Mouse (Mus musculus) CH12.LX (cell line): ENCODE data around the gene Slc25a28. TPM values are rescaled to one million over a fixed set of nuclear protein-coding genes. Genes with fewer than 3 reads are reported as not detected.

Experiments used
- DNase-seq: peaks from one replicate; pipeline ENCODE4 v3.0.0-alpha.2; 2013; ENCODE audit errors: extremely low read depth
- H3K27ac ChIP-seq: 2 replicates; pipeline ENCODE4 v1.5.1; 2012; ENCODE audit warnings: low read depth, mild to moderate bottlenecking, control low read depth, moderate library complexity; ENCODE audit not compliant: insufficient read depth
- H3K27me3 ChIP-seq: replicated peaks from 2 replicates; pipeline ENCODE3; 2012; ENCODE audit warnings: inconsistent platforms
- H3K36me3 ChIP-seq, 2 experiments: replicated peaks in 1 of 2; 2 replicates each; pipeline versions ENCODE3 to v1.6.1; 2012; ENCODE audit warnings: inconsistent platforms in 1 of 2, low read length in 1 of 2, mild to moderate bottlenecking in 1 of 2, mixed read lengths in 1 of 2, moderate library complexity in 1 of 2; ENCODE audit not compliant: control insufficient read depth in 1 of 2, insufficient read depth in 1 of 2
- H3K4me1 ChIP-seq, 2 experiments: 2 replicates each; pipeline ENCODE4 v1.6.1; 2012; ENCODE audit warnings: inconsistent platforms in 1 of 2, moderate library complexity in 1 of 2; ENCODE audit not compliant: insufficient read depth in 2 of 2, control insufficient read depth in 1 of 2
- H3K4me2 ChIP-seq: 2 replicates; pipeline ENCODE4 v1.6.1; 2012; ENCODE audit warnings: low read depth, mild to moderate bottlenecking, control low read depth; ENCODE audit not compliant: poor library complexity, insufficient read depth, severe bottlenecking
- H3K4me3 ChIP-seq, 3 experiments: fragments of 150-350 bp in 1 of 3; sonication (generic) in 1 of 3; replicated peaks in 1 of 3; 2 replicates each; pipeline versions ENCODE3 to v1.5.1; 2011 to 2012; ENCODE audit warnings: low read depth in 2 of 3, low read length in 2 of 3, mild to moderate bottlenecking in 2 of 3, moderate library complexity in 2 of 3, control low read depth in 1 of 3, improper control_type of control experiment in 1 of 3, inconsistent platforms in 1 of 3, mixed read lengths in 1 of 3; ENCODE audit not compliant: poor library complexity in 1 of 3
- H3K79me2 ChIP-seq: replicated peaks from 2 replicates; pipeline ENCODE4 v1.6.1; 2012; ENCODE audit warnings: mild to moderate bottlenecking, moderate library complexity; ENCODE audit not compliant: control insufficient read depth, poor library complexity, insufficient read depth, severe bottlenecking; ENCODE audit errors: extremely low read depth
- H3K9ac ChIP-seq: 2 replicates; pipeline ENCODE4 v1.6.1; 2012; ENCODE audit warnings: low read depth, mild to moderate bottlenecking, control low read depth, moderate library complexity; ENCODE audit not compliant: insufficient read depth
- H3K9me3 ChIP-seq: replicated peaks from 2 replicates; pipeline ENCODE3; 2012; ENCODE audit warnings: low read length, inconsistent platforms, mixed read lengths
- CHD1 ChIP-seq: IDR thresholded peaks from 2 replicates; pipeline ENCODE4 v1.6.1; 2012; ENCODE audit warnings: low read depth, low read length, improper control_type of control experiment, inconsistent platforms
- CTCF ChIP-seq, 2 experiments: IDR thresholded peaks in 1 of 2; conservative IDR thresholded peaks in 1 of 2; 2 replicates each; pipeline ENCODE4 v1.5.1; 2011 to 2012; ENCODE audit warnings: low read depth in 2 of 2, low read length in 2 of 2, improper control_type of control experiment in 1 of 2, inconsistent platforms in 1 of 2, mild to moderate bottlenecking in 1 of 2, moderate library complexity in 1 of 2
- ETS1 ChIP-seq: conservative IDR thresholded peaks from 2 replicates; pipeline ENCODE4 v1.6.1; 2012; ENCODE audit warnings: low read depth, mild to moderate bottlenecking, inconsistent platforms, low read length, improper control_type of control experiment, moderate library complexity
- GABPA ChIP-seq: IDR thresholded peaks from 2 replicates; pipeline ENCODE4 v1.6.1; 2012; ENCODE audit warnings: low read depth, low read length, improper control_type of control experiment, inconsistent platforms; ENCODE audit not compliant: insufficient replicate concordance
- MAFK ChIP-seq: IDR thresholded peaks from 2 replicates; pipeline ENCODE4 v1.6.1; 2011; ENCODE audit warnings: low read length, improper control_type of control experiment; ENCODE audit not compliant: insufficient replicate concordance
- MAX ChIP-seq: IDR thresholded peaks from 2 replicates; pipeline ENCODE4 v1.6.1; 2011; ENCODE audit warnings: low read length, improper control_type of control experiment
- MXI1 ChIP-seq: IDR thresholded peaks from 2 replicates; pipeline ENCODE4 v1.6.1; 2011; ENCODE audit warnings: mild to moderate bottlenecking, low read depth, low read length, improper control_type of control experiment
- MYC ChIP-seq: IDR thresholded peaks from 2 replicates; pipeline ENCODE4 v1.6.1; 2011; ENCODE audit warnings: low read depth, mild to moderate bottlenecking, improper control_type of control experiment, low read length
- NRF1 ChIP-seq: IDR thresholded peaks from 2 replicates; pipeline ENCODE4 v1.6.1; 2014; ENCODE audit warnings: low read depth, mild to moderate bottlenecking, inconsistent platforms, low read length, improper control_type of control experiment, moderate library complexity
- PAX5 ChIP-seq: IDR thresholded peaks from 2 replicates; pipeline ENCODE4 v1.6.1; 2012; ENCODE audit warnings: low read length, inconsistent platforms, mixed read lengths
- POLR2AphosphoS2 ChIP-seq: IDR thresholded peaks from 2 replicates; pipeline ENCODE4 v1.6.1; 2011; ENCODE audit warnings: low read depth, low read length, improper control_type of control experiment
- RCOR1 ChIP-seq: conservative IDR thresholded peaks from 2 replicates; pipeline ENCODE4 v1.6.1; 2012; ENCODE audit warnings: low read depth, mild to moderate bottlenecking, inconsistent platforms, low read length, improper control_type of control experiment
- TCF12 ChIP-seq: IDR thresholded peaks from 2 replicates; pipeline ENCODE4 v1.6.1; 2014; ENCODE audit warnings: low read depth, mild to moderate bottlenecking, inconsistent platforms, low read length, improper control_type of control experiment
- USF2 ChIP-seq: conservative IDR thresholded peaks from 2 replicates; pipeline ENCODE4 v1.6.1; 2011; ENCODE audit warnings: low read depth, low read length, improper control_type of control experiment
- ZNF384 ChIP-seq: IDR thresholded peaks from 2 replicates; pipeline ENCODE4 v1.6.1; 2012; ENCODE audit warnings: low read depth, low read length, improper control_type of control experiment, inconsistent platforms
- dilution Hi-C: fragments of 300-500 bp; cut with MboI; formaldehyde crosslinking; loops from 2 replicates; pipeline ENCODE4 v1.14.3; 2020; ENCODE audit warnings: low sequenced_read_pairs; ENCODE audit not compliant: extremely low pct_unique_long_range_greater_than_20kb, extremely low pct_ligation_motif_present
- in situ Hi-C: fragments of 300-500 bp; cut with MboI; formaldehyde crosslinking; loops from 3 replicates; pipeline ENCODE4 v1.14.3; 2019; ENCODE audit warnings: low sequenced_read_pairs, low pct_ligation_motif_present, low pct_unique_long_range_greater_than_20kb, mixed read lengths
- polyA plus RNA-seq: library from polyadenylated mRNA; unstranded; fragments of >175 nt; gene quantifications from 2 replicates; pipeline ENCODE4 v1.2.1, GENCODE M21; 2012; ENCODE audit warnings: low read depth; ENCODE audit not compliant: insufficient read length
- total RNA-seq, 2 experiments: library from RNA; depleted of rRNA; stranded (reverse); fragments of 300-350 nt in 1 of 2; fragments of >200 nt in 1 of 2; gene quantifications; 2 replicates each; pipeline ENCODE4 v1.2.3; 2012 to 2014

Slc25a28 gene
- total and polyA plus RNA-seq, 3 experiments, result 35.2 to 48.1 (median 37.8) TPM

GRCm38 (mm10) chr19:43704787-43705497 is 30.3 kb upstream of the Slc25a28 start:
- Histone ChIP-seq H3K4me1 (peaks cover 5 to 13% of the 10 kb centered on the region in 2 experiments), H3K79me2 (no peaks in the 10 kb centered on the region), H3K36me3 (peaks cover 22 to 61% of the 10 kb centered on the region in 2 experiments), H3K27me3 (no peaks in the 10 kb centered on the region), H3K27ac (no peak overlapping the region), H3K9ac (no peak overlapping the region), H3K4me2 (no peak overlapping the region), H3K9me3 (peaks cover 2% of the 10 kb centered on the region), H3K4me3 (no peak overlapping the region)
- DNase-seq, result no peak
- dilution Hi-C loops, result no loop called here
- TF ChIP-seq MXI1 (no peak), NRF1 (no peak), MYC (no peak), USF2 (no peak), MAFK (no peak), PAX5 (no peak), TCF12 (no peak), ETS1 (no peak), MAX (no peak), ZNF384 (no peak), RCOR1 (no peak)
- in situ Hi-C loops, result no loop called here

GRCm38 (mm10) chr19:43704211-43704610 is 29.5 kb upstream of the Slc25a28 start:
- DNase-seq, result no peak
- dilution Hi-C loops (no loop called here), in situ Hi-C loops (no loop called here)
- Histone ChIP-seq H3K9ac (no peak overlapping the region), H3K27ac (no peak overlapping the region), H3K4me2 (no peak overlapping the region), H3K4me3 (no peak overlapping the region), H3K36me3 (peaks cover 25 to 68% of the 10 kb centered on the region in 2 experiments), H3K9me3 (peaks cover 2% of the 10 kb centered on the region), H3K4me1 (peaks cover under 1 to 7% of the 10 kb centered on the region in 2 experiments; a peak in 1 of 4 replicates), H3K27me3 (no peaks in the 10 kb centered on the region), H3K79me2 (no peaks in the 10 kb centered on the region)
- TF ChIP-seq MYC (no peak), POLR2AphosphoS2 (no peak), CHD1 (no peak), MAX (no peak), GABPA (no peak), MXI1 (no peak), CTCF (conservative IDR thresholded peaks at IDR 0.05 in 1 of 2, IDR thresholded peaks at IDR 0.05 in 1 of 2; ENCODE audit: low read depth in 2 of 2, low read length in 2 of 2) (no peak), MAFK (no peak)
